Mouse (Mus musculus) c-Kit-negative CD71-positive TER-119-positive erythroid progenitor cells, embryonic 14.5 days (primary cell): ENCODE measurements at regions not wholly inside any gene's neighbourhood (a gene's known extent, or its start where the extent isn't known, plus 50 kb on each side); places are given as distances from the start of the nearest gene placed in this dataset.

Source experiments
- DNase-seq: peaks from one replicate; pipeline ENCODE4 v3.0.0-alpha.2; 2013; ENCODE audit warnings: low read depth, low spot score

GRCm38 (mm10) chr13:51016956-51017703 lies 83.5 kb upstream of the Spin1 start:
- DNase-seq: no peak

GRCm38 (mm10) chr13:51017727-51018321 lies 82.9 kb upstream of the Spin1 start:
- no peak for DNase-seq

GRCm38 (mm10) chr13:51018366-51018765 lies 82.3 kb upstream of the Spin1 start:
- no peak for DNase-seq

GRCm38 (mm10) chr13:51022401-51023250 lies 78.1 kb upstream of the Spin1 start:
- DNase-seq: no peak

GRCm38 (mm10) chr13:51023271-51023670 lies 77.4 kb upstream of the Spin1 start:
- no peak for DNase-seq

- DNase-seq: no peak
Measured at GRCm38 (mm10) chr13:51026311-51026918, 74.3 kb upstream of the Spin1 start.

- DNase-seq: no peak
Measured at GRCm38 (mm10) chr13:51037850-51038450, 62.7 kb upstream of the Spin1 start.

- no peak for DNase-seq
Measured at GRCm38 (mm10) chr13:51038955-51039354, 61.7 kb upstream of the Spin1 start.

- no peak for DNase-seq
Measured at GRCm38 (mm10) chr13:51041121-51041520, 59.6 kb upstream of the Spin1 start.

- DNase-seq: no peak
Measured at GRCm38 (mm10) chr13:51042881-51043402, 57.7 kb upstream of the Spin1 start.
